Mouse (Mus musculus): ENCODE data around the gene Zswim4. TPM values are rescaled to one million over a fixed set of nuclear protein-coding genes. Genes with fewer than 3 reads are reported as not detected.

The Zswim4 gene
- total RNA-seq, 4 experiments from 2014 or later, result 12.9 to 13.8 (median 13.3) TPM

- no peak for DNase-seq (ENCODE audit: low spot score in 2 of 2)
Observed at GRCm38 (mm10) chr8:84223322-84224029, 13.4 kb downstream of the Zswim4 start.

DNA sequence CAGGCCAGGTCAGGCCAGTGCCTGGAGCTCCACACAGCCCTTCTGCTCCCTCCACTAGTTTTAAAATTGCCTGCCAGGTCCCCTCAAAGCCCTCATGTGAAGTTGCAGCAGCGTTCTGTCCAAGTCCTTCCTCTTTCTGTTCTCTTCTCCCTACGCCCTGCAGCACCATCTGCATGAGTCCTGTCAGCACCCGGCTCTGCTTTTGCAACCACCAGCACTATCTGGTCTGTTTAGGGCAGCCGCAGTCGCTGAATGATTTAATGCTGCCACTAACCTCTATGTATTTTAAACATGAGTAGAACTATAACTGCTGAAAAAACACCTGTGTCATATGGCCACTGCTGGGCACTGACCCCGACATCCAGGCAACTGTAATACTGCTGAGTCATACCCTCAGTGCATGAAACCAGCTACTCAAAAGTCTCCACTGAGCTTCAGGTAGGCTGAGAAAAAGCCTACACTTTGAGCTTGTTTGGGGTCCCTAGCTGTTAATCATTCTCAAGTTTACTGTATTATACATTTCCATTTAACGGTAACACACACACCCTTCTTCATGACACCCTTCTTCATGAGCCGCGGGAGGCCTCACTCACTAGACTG lies 14.2 kb downstream of the Zswim4 start:
- no peak for DNase-seq (ENCODE audit: low spot score in 2 of 2)

DNA sequence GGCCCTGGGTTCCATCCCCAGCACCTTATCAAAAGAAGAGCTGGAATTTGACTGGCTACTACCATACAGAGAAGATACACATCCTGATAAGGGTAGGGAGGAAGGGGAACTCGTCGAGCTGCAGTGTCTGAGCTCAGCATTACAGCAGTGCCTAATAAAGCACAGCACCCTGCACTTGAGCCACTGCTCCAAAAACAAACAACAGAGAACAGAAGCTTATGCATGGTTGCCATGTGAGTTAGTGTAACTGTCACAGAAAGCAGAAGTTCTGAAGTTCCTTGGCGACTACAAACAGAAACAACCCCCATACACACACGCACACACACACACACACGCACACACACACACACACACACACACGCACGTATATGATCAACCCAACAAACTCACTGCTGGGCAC lies 16.8 kb downstream of the Zswim4 start:
- no peak for DNase-seq (ENCODE audit: low spot score in 2 of 2)

GRCm38 (mm10) chr8:84218143-84218542 lies 18.7 kb downstream of the Zswim4 start:
- no peak for DNase-seq (ENCODE audit: low spot score in 2 of 2)

DNA sequence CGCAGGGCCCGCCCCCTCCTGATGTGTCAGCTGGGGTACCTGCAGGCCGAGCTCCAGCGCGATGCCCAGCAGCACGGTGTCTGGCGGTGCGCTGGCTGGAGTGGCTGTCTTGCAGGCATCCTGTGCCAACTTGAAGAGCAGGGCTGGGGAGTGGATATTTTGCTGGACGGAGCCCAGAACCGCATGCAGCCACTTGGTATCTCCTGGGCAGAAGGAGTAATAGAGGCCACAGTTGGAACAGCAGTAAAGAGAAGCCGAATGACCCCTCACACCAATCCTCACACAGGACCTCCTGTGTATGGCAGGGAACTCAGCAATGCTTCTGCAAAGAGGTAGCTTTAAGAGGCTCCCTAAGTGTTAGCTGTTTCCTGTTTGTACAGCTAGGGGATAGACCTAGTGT lies 19.6 kb downstream of the Zswim4 start:
- DNase-seq (ENCODE audit: low spot score in 2 of 2), result no peak

GRCm38 (mm10) chr8:84213277-84213676 lies 23.6 kb downstream of the Zswim4 start:
- DNase-seq (ENCODE audit: low spot score in 2 of 2), result no peak

GRCm38 (mm10) chr8:84211881-84212563 lies 24.8 kb downstream of the Zswim4 start:
- no peak for DNase-seq (ENCODE audit: low spot score in 2 of 2)

DNA sequence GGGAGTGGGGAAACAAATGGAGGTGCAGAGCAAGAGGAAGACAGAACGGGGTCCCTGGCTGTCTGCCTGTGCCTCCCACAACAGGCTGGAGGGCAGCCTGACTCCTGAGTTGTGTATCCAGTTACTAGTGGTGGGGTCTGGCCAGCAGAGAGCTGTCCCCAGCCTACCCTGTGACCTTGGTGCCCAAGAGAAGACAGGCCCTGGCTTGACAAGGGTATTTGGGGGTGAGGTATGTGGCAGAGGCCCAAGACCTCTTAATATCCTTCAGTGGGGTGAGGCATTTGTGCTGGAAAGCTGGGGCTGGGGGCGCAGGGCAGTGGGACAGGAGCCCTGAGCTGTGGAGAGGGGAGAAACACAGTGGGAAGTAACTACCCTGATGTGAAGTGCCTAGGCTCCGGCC lies 25.7 kb downstream of the Zswim4 start:
- DNase-seq (ENCODE audit: low spot score in 2 of 2), result no peak

DNA sequence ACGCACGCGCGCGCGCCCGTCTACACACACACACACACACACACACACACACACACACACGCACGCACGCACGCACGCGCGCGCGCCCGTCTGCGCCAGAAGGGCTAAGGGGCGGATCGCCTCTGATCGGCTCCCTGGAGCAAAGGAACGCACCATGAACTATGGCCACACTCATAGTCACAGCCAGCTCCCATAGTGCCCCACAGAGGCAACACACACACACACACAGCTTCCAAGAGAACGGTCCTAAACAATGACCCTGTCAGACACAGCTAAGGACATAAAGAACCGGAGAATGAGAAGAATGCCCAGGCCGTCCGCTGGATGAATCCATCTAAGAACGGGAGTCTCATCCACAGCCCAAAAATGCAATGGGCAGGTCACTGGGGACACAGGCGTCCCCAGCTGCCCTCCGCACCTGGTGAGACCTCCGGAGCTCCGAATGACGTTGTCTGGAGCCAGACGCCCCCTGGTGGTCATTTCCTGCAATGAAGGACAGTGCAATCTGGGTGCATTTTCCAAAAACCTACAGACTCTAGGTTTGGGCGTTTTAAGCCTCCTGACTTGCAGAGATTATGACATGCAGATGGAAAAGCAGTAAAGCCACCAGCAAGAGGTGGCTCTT lies 26.6 kb downstream of the Zswim4 start:
- peak; percentile 64 to 76 for DNase-seq (ENCODE audit: low spot score in 2 of 2)

- DNase-seq (ENCODE audit: low spot score in 2 of 2), result no peak
Observed at GRCm38 (mm10) chr8:84208381-84209380, 28.2 kb downstream of the Zswim4 start.

DNA sequence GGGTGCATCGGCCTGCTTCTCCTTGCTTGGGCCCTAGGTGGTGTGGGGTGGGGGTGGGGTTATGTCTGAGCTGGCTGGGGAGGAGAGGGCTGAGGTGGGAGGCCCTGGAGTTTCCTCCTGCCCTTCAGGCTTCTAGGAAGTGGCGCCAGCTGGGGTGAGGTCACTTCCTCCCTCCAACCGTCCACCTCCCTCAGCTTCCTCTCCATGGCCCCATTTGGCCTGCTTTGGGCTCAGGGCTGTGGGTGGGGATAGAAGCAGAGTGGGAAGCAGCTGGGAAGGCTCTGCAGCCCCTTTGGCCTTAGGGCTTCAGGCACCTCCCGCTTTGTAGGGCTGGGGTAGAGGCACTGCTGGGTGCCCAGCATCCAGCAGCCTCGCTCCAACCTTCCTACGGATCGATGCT lies 29.0 kb downstream of the Zswim4 start:
- DNase-seq (ENCODE audit: low spot score in 2 of 2), result no peak

DNA sequence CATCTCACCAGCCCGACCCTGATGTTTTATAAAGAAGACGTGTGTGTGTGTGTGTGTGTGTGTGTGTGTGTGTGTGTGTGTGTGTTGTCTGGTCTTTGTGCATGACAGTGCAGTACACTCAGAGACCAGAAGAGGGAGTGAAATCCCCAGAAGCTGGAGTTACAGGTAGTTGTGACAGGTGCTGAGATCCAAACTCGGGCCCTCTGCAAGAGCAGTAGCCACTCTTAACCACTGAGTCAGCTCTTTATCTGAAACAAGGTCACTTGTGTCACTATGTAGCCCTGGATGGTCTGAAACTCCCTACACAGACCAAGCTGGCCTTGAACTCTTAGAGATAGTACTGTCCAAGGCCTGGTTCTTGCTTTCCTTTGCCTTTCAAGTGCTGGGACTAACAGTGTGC lies 30.2 kb downstream of the Zswim4 start:
- DNase-seq (ENCODE audit: low spot score in 2 of 2), result no peak

- no peak for DNase-seq (ENCODE audit: low spot score in 2 of 2)
Observed at GRCm38 (mm10) chr8:84205073-84205472, 31.8 kb downstream of the Zswim4 start.

DNA sequence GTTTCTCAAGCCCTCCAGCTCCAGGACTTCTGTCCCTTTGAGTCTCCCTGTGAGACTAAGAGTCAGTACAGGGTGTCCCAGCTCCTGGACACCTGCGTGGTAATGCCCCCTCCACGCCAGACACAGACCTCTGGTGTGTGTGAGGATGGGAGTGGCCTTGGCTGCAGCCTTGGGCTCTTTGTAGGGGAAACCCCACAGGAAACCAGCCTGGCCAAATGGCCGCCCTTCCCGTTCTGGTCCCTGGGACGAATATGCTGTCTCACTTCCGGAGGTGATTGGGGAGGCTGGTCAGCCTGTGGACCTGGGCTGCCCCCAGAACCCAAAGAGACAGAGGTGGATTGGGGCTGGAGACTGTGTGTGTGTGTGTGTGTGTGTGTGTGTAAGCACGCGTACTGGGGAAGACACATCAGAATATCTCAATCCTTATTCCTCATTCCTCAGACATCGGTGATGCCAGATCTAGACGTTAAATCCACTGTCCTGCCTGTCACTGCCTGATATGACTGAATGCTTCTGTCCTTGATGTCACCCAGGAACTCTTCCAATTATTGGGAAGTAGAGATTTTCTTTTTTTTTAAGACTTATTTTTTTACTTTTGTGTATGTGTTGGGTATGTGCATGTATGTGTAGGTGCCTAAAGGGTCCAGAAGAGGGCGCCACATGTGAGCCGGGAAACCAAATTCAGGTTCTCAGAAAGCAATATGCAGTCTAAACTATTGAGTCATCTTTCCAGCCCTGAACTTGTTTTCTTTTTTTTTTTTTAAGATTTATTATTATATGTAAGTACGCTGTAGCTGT lies 32.7 kb downstream of the Zswim4 start:
- no peak for DNase-seq (ENCODE audit: low spot score in 2 of 2)

DNA sequence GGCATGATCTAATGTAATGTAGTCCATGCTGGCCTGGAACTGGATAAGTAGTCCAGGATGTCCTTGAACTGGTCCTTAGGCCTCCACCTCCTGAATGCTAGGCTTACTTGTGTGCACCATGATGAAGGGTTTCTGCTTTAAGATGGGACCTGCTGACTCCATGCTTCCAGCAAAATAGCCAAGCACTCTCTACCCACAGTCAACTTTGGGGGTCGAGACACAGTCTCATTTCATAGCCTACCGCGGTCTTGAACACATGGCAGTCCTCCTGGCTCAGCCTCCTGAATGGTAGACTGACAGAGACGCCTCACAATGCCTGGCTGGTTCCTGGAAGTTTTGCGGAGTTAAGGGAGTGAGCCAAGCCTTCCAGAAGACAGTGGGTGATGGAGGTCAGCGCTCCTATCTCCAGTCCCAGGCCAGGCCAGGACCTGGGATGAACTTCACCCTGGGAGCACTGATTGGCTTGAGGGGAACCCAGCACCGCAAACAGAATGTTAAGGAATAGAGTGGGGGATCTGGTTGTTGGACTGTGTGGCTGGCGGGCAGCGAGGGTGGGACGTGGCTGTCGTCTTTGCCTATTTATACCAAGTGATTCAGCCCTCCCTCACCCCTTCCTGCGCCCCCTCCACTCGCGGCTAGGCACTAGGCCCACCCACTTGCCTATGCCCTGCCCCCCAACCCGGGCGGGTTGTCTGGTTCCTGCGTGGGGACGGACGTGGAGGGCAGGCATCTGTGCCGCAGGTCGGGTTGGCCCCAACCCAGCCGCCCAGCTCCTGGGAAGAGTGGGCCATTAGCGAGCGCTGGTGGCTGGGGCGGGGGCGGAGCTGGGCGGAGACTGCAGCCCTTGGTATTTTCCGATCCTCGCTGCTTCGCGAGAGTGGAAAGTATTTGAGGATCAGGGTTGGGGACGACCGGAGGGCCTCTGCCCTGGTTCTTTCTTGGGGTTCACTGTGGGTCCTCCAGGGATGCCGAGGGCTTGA lies 33.6 kb downstream of the Zswim4 start:
- peak in 1 of 2 experiments; percentile 84 for DNase-seq (ENCODE audit: low spot score in 2 of 2)

DNA sequence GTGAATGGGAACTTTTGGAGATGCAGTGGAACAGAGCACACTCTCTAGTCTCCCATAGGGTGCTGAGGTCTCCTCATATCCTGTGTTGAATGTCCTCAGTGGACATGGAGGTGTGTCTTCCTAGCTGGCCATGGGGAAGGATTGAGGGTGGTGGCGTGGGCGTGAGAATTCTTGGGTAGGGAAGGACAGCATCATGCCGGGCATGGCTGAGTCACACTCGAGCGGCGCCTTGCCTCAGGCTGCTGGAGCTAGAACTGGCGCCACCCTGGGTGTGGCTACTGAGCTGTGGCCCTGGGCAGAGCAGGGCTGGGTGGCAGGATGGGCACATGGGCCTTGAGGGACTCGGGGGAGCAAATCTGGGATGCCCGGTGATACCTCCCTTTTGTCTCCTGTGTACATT lies 34.4 kb downstream of the Zswim4 start:
- peak in 1 of 2 experiments; percentile 64 for DNase-seq (ENCODE audit: low spot score in 2 of 2)

- DNase-seq (ENCODE audit: low spot score in 2 of 2), result peak in 1 of 2 experiments; percentile 56
Observed at GRCm38 (mm10) chr8:84201545-84202245, 35.2 kb downstream of the Zswim4 start.
